Mouse (Mus musculus) cerebellum, adult 18-20 months (tissue): ENCODE data around the gene Gm33543.

Experiments used
- DNase-seq, 2 experiments: peaks; one replicate each; pipeline ENCODE4 v3.0.0; 2021

The Gm33543 gene

GRCm38 (mm10) chr10:95836530-95837264 is 6.0 kb downstream of the Gm33543 start:
- DNase-seq: no peak

DNA sequence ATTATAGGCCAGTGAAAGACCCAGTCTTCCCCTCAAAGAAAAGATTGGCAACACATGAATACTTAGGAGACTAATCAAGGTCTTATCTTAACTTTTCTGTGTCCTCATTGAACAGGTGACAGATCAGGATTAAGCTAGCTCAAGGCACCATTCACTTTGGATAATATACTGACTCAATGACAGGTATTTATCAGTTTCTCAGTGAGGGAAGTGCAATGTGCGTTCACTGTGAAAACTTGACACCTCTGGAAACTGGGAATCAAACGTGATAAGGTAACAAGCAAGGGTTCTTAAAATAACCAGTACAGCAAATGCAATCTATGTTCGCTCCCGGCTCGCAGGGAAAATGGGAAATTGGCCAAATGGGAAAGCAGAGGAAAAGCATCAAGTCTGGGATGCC is 11.8 kb downstream of the Gm33543 start:
- no peak for DNase-seq

- DNase-seq: no peak
These were observed 13.3 kb downstream of the Gm33543 start for GRCm38 (mm10) chr10:95829471-95829870.

DNA sequence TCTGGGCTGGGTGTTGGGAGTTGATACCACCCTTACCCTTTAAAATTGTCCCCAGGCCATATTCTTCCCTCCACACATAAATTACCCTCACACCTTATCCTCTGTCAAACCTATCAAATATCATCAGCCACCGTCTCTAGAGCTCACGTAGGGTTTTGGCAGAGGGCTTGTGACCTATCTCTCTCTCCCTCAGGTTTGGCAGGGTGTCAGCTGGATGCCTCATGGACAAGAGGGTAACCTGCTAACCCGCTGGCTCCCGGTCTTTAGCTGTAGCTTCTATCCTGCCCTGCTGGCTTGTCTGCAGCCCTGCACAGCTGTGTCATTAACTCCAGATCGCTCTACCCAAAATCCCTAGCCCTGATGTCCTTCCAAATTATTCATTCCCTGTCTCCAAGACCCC is 14.4 kb downstream of the Gm33543 start:
- DNase-seq: peak; percentile 9 to 14

- no peak for DNase-seq
These were observed 17.1 kb downstream of the Gm33543 start for GRCm38 (mm10) chr10:95825651-95826050.

- no peak for DNase-seq
These were observed 24.2 kb downstream of the Gm33543 start for GRCm38 (mm10) chr10:95818506-95818905.

DNA sequence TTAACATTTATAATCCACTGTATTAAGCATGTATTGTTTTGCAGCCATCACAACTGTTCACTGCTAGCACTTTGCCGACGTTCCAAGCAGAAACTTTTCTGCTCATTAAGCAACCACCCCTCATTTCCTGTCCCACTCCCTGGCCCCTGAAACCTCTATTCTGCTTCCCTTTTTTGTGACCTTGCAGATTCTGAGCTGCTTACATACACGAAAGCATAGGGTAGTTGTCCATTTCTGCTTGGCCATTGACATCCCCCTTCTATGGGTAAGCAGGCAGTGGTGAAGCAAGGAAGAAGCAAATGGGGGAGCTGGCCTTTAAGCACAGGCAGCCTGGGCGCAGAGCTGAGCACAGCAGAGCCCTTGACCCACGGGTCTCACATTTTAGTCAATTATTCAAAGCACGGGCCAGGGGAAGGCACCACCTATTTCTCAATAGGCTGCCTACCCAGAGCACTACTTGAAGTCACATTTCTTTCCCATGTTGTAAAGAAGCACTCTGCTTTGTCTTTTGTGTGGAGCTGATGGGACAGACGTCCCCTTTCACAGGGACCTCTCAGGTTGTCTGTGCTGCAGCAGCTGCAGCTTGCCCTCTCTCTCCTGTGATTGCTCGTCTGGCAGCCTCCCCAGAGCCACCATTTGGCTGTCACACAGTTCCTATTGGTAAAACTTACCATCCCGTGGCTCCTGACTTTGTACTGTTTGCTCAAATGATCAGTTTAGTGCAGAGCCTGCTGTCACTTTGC is 25.1 kb downstream of the Gm33543 start:
- DNase-seq: no peak

- no peak for DNase-seq
These were observed 28.4 kb downstream of the Gm33543 start for GRCm38 (mm10) chr10:95814351-95814750.

DNA sequence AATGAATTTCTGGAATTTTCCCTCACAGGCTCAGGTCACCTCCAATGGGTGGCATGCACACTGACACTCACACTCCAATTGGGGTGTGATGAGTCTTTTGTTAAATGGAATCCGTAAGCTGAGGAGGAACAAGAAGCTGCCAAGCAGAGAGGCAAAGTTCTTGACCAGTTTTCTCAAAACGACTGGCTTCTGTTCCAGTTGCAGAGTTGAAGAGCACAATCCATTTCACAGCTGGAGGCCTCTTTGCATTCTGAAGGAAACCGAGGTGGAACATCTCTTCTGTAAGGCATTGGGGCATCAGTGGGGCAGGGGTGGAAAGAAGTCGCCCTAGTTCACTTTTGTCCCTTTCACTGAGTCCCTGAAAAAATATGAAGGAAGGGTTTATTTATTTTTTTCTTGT is 30.9 kb downstream of the Gm33543 start:
- no peak for DNase-seq

GRCm38 (mm10) chr10:95801443-95801811 is 41.3 kb downstream of the Gm33543 start:
- DNase-seq: peak; percentile 33 to 39

GRCm38 (mm10) chr10:95800693-95801442 is 41.9 kb downstream of the Gm33543 start:
- no peak for DNase-seq

DNA sequence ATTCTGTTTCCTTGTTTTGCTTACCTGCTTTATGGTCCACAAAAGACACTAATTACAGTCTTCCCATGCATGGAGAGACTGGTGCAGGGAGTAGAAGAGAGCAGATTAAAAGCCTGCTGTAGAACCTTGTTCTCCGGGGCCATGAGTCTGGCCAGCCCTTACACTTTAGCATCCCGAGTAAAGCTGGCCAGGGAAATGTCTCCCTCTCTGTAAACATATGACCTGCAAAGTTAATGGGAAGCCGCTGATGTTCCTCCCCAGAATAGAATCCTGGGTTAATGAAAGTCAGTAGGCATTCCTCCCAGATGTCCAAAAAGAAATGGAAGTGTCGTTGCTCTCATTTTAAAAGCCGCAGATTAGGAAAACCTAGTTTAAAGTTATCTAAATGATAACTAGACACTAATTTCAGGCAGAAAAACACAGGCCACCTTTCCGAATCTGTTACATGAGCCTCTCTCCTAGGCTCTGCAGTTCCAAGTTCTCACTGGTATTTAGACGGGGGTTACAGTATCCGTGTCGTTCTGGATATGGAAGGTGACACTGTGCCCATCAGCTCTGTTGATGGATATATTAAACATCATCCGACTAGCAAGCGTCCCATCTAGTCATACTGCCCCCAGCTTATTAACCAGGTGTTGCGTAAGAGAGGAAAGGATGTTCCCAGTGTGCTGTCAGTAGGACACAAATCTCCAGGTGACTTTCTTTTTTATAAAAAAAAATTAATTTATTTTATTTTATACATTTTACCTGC is 44.9 kb downstream of the Gm33543 start:
- DNase-seq: no peak

GRCm38 (mm10) chr10:95795500-95795899 is 47.2 kb downstream of the Gm33543 start:
- DNase-seq: no peak

DNA sequence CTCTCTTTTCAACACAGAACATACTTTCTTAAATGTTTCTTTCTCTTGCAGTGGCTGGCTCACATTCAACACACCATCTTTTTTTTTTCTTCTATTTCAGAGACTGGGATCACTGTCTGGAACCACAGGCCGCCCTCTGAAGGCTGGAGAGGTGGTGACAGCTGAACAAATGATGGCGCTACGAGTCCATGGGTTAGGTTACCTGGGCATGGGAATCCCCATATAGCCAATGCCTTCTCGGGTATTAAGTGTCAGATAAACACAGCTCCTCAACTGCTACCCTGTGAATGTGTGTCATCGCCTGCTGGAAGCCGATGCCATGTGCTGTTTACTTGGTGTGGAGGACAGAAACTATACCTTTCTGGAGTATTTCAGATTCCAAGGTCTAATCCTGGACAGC is 48.0 kb downstream of the Gm33543 start:
- DNase-seq: no peak

GRCm38 (mm10) chr10:95791427-95791804 is 51.3 kb downstream of the Gm33543 start:
- DNase-seq: no peak

- DNase-seq: peak; percentile 58 to 63
These were observed 51.8 kb downstream of the Gm33543 start for GRCm38 (mm10) chr10:95790771-95791426.

GRCm38 (mm10) chr10:95787176-95787575 is 55.6 kb downstream of the Gm33543 start:
- DNase-seq: no peak

DNA sequence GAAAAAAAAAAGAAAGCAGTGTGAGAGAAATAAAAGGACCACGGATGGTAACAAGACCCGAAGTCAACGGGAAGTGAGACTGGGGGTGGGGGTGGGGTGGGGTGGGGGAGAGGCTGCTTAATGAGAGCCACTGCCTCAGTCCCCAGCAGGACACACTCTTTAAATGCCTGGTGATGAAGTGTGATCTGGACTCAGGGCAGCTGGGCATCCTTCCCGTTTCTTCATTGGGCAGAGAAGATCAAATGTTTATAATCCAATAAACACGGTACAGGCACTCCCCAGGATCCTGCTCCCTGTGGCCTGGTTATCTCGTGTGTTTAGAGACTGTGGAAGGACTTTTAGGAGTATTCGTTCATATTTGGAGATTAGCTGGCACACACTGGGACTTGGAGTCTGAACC is 57.9 kb downstream of the Gm33543 start:
- no peak for DNase-seq

- DNase-seq: no peak
These were observed 61.7 kb downstream of the Gm33543 start for GRCm38 (mm10) chr10:95780881-95781600.

- DNase-seq: no peak
These were observed 62.8 kb downstream of the Gm33543 start for GRCm38 (mm10) chr10:95779801-95780385.

GRCm38 (mm10) chr10:95778622-95779021 is 64.1 kb downstream of the Gm33543 start:
- DNase-seq: no peak
